Mouse (Mus musculus) heart, adult 9 months (tissue): ENCODE data around the gene Phka1.
"Not testable (repeated sequence)": the region's sequence is repeated elsewhere in the genome, so short reads cannot be mapped to it uniquely, and the experiment has no call there.

ENCODE experiments used
- DNase-seq, 2 experiments: peaks; one replicate each; pipeline ENCODE4 v3.0.0; 2022; ENCODE audit warnings: low spot score in 2 of 2

Phka1 gene

GRCm38 (mm10) chrX:102643823-102644572, at the start of gene Phka1:
Gene Phka1 (minus strand): TSS chrX:102644246.
- DNase-seq: peak; percentile 87 to 88

- DNase-seq: peak in 1 of 2 experiments; percentile 7
Observed at GRCm38 (mm10) chrX:102689252-102689651, 45.2 kb upstream of the Phka1 start.

GRCm38 (mm10) chrX:102686872-102687271, 42.8 kb upstream of the Phka1 start, which contains the start of gene Gm3880:
Gene Gm3880 (minus strand): TSS chrX:102686972.
- DNase-seq: not testable (repeated sequence)

- not testable (repeated sequence) for DNase-seq
Observed at GRCm38 (mm10) chrX:102684706-102685105, 40.7 kb upstream of the Phka1 start.

GRCm38 (mm10) chrX:102666641-102667040, 22.6 kb upstream of the Phka1 start:
- DNase-seq: no peak

GRCm38 (mm10) chrX:102660712-102661111, 16.7 kb upstream of the Phka1 start:
- peak in 1 of 2 experiments; percentile 2 for DNase-seq

GRCm38 (mm10) chrX:102645691-102646090, 1.6 kb upstream of the Phka1 start:
- no peak for DNase-seq

- DNase-seq: peak; percentile 8
Observed at GRCm38 (mm10) chrX:102645146-102645545, 1.1 kb upstream of the Phka1 start.

- DNase-seq: no peak
Observed at GRCm38 (mm10) chrX:102644573-102644951, 516 bp upstream of the Phka1 start.

GRCm38 (mm10) chrX:102601269-102601668, 42.8 kb downstream of the Phka1 start:
- no peak for DNase-seq

- no peak for DNase-seq
Observed at GRCm38 (mm10) chrX:102588560-102588959, 55.5 kb downstream of the Phka1 start.

- DNase-seq: no peak
Observed at GRCm38 (mm10) chrX:102571186-102571585, 72.9 kb downstream of the Phka1 start.

GRCm38 (mm10) chrX:102556906-102557305, 87.1 kb downstream of the Phka1 start:
- no peak for DNase-seq

GRCm38 (mm10) chrX:102509205-102509604, 134.8 kb downstream of the Phka1 start:
- no peak for DNase-seq

- DNase-seq: peak; percentile 40 to 55
Observed at GRCm38 (mm10) chrX:102504644-102505481, 139.2 kb downstream of the Phka1 start, which contains the start of gene Hdac8. Gene Hdac8 (minus strand): TSS chrX:102505359.

GRCm38 (mm10) chrX:102504179-102504578, 139.9 kb downstream of the Phka1 start:
- DNase-seq: no peak

GRCm38 (mm10) chrX:102493992-102494730, 149.9 kb downstream of the Phka1 start:
- no peak for DNase-seq

GRCm38 (mm10) chrX:102485575-102485974, 158.5 kb downstream of the Phka1 start:
- DNase-seq: no peak

GRCm38 (mm10) chrX:102479665-102480064, 164.4 kb downstream of the Phka1 start:
- no peak for DNase-seq

- peak in 1 of 2 experiments; percentile 31 for DNase-seq
Observed at GRCm38 (mm10) chrX:102478965-102479364, 165.1 kb downstream of the Phka1 start.

GRCm38 (mm10) chrX:102478481-102478880, 165.6 kb downstream of the Phka1 start:
- no peak for DNase-seq

- peak; percentile 3 to 41 for DNase-seq
Observed at GRCm38 (mm10) chrX:102476784-102477183, 167.3 kb downstream of the Phka1 start.
